Mouse (Mus musculus) hindbrain, embryonic 12.5 days (tissue): ENCODE results near the gene Gpr15. TPM values are rescaled to one million over a fixed set of nuclear protein-coding genes. Genes with fewer than 3 reads are reported as not detected.

Source experiments
- ATAC-seq: fragments of 200-750 bp; cut with Nextera tagmentation; 2 replicates; pipeline ENCODE4 v1.8.0; 2017; ENCODE audit warnings: moderate TSS enrichment; ENCODE audit not compliant: low FRiP score
- H3K27ac ChIP-seq: fragments of 300-500 bp; sonication (generic); 2 replicates; pipeline ENCODE4 v1.5.1; 2016; ENCODE audit warnings: mild to moderate bottlenecking
- H3K27me3 ChIP-seq: fragments of 300-500 bp; sonication (generic); 2 replicates; pipeline ENCODE4 v1.6.1; 2016; ENCODE audit warnings: mild to moderate bottlenecking
- H3K36me3 ChIP-seq: fragments of 300-500 bp; sonication (generic); 2 replicates; pipeline ENCODE4 v1.6.1; 2016; ENCODE audit warnings: mild to moderate bottlenecking
- H3K4me1 ChIP-seq: fragments of 300-500 bp; sonication (generic); 2 replicates; pipeline ENCODE4 v1.6.1; 2016
- H3K4me2 ChIP-seq: fragments of 300-500 bp; sonication (generic); replicated peaks from 2 replicates; pipeline ENCODE4 v1.6.1; 2016; ENCODE audit warnings: mild to moderate bottlenecking
- H3K4me3 ChIP-seq: fragments of 300-500 bp; sonication (generic); 2 replicates; pipeline ENCODE4 v1.5.1; 2016; ENCODE audit warnings: mild to moderate bottlenecking
- H3K9ac ChIP-seq: fragments of 300-500 bp; sonication (generic); 2 replicates; pipeline ENCODE4 v1.6.1; 2016; ENCODE audit warnings: mild to moderate bottlenecking, moderate library complexity
- H3K9me3 ChIP-seq: fragments of 300-500 bp; sonication (generic); replicated peaks from 2 replicates; pipeline ENCODE4 v1.6.1; 2016; ENCODE audit warnings: mild to moderate bottlenecking
- WGBS: fragments of 180-500 bp; shearing (Covaris S2); methylation state at CpG from one replicate; pipeline ENCODE4 v1.1.7; 2016; 5-methylcytosine and 5-hydroxymethylcytosine counted together
- polyA plus RNA-seq: library from polyadenylated mRNA; unstranded; fragments of >200 nt; fragmentation: Nextera tagmentation; extraction: Ambion mirVana; gene quantifications from 2 replicates; pipeline ENCODE4 v1.2.1, GENCODE M21; 2016

Gene Gpr15
- polyA plus RNA-seq, 1 experiment from 2014 or later = not detected

DNA sequence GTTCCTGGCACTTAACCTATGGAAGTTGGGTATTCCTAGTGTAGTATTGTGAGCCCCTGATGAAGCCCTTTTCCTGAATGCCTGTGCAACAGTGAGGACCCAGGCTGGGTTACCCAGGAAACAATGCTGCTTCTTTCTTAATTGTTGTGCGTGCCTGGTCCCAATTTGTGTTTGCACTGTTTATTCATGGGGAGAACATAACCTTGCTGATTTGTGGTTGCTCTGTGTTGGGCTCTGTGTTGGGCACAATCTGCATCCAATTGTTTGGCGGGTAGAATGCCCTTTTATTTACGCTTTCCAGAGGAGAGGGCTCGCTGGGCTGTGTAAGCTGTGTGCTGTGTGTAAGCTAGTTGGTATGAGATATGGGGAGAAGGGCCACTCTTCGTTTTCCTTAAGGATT lies 41.4 kb downstream of the Gpr15 start:
- no peak overlapping the region for H3K4me3 ChIP-seq
- H3K27me3 ChIP-seq = no peaks in the 10 kb centered on the region
- H3K9me3 ChIP-seq = no peaks in the 10 kb centered on the region
- no peak overlapping the region for H3K4me2 ChIP-seq
- H3K27ac ChIP-seq = no peak overlapping the region
- H3K9ac ChIP-seq = no peak overlapping the region
- 80% methylated on average over 5 of the region's 5 CpGs for WGBS
- no peaks in the 10 kb centered on the region for H3K4me1 ChIP-seq
- peaks cover 32% of the 10 kb centered on the region for H3K36me3 ChIP-seq
- ATAC-seq = no peak

DNA sequence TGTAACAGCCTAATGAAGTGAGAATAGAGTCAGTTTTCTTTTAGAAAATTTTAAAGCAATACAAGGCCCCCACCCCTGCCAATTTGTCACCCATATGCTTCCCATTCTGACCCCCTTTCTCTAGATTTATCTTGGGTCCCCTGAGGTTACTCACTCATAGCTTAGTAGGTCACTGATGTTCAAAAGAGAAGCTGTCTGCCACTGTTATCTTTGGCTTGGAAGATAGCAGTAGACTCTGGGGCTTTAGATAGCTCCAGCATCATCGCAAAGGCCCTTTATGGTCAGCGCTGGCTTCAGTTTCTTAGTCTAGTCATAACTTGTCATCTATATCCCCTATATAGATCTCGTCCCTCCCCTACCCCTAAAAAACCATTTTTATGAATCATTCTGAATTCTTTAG lies 42.2 kb downstream of the Gpr15 start:
- H3K27me3 ChIP-seq = no peaks in the 10 kb centered on the region
- 94% methylated on average over 3 of the region's 3 CpGs for WGBS
- no peak overlapping the region for H3K4me2 ChIP-seq
- peaks cover 32% of the 10 kb centered on the region for H3K36me3 ChIP-seq
- H3K9ac ChIP-seq = no peak overlapping the region
- ATAC-seq = no peak
- no peak overlapping the region for H3K27ac ChIP-seq
- 0 out of 2 replicates have a peak, but pooled peaks cover under 1% of the 10 kb centered on the region for H3K4me1 ChIP-seq
- H3K4me3 ChIP-seq = no peak overlapping the region
- no peaks in the 10 kb centered on the region for H3K9me3 ChIP-seq

DNA sequence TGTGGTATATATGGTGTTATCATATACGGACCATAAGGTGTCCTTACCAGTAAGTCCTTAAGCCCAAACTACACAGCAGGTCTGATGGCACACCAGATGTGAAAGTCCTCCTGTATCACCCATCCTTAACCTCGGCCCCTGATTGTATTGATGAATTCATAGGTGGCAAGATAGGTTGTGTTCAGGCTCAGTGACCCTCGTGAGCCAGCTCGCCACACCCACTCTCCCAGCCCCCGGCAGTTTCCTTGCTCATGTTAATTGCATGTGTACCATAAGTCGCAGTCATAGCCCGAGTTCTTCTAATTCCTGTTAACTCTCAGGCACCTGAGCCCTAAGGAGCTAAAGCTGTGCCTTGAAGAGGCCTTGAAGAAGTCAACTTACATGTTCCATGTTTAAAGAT lies 42.7 kb downstream of the Gpr15 start:
- Histone ChIP-seq H3K27ac (no peak overlapping the region), H3K27me3 (no peaks in the 10 kb centered on the region), H3K4me3 (no peak overlapping the region), H3K36me3 (peaks cover 32% of the 10 kb centered on the region), H3K9ac (no peak overlapping the region), H3K9me3 (no peaks in the 10 kb centered on the region), H3K4me1 (peaks cover 3% of the 10 kb centered on the region), H3K4me2 (no peak overlapping the region)
- no peak for ATAC-seq
- WGBS = 89% methylated on average over 7 of the region's 7 CpGs

DNA sequence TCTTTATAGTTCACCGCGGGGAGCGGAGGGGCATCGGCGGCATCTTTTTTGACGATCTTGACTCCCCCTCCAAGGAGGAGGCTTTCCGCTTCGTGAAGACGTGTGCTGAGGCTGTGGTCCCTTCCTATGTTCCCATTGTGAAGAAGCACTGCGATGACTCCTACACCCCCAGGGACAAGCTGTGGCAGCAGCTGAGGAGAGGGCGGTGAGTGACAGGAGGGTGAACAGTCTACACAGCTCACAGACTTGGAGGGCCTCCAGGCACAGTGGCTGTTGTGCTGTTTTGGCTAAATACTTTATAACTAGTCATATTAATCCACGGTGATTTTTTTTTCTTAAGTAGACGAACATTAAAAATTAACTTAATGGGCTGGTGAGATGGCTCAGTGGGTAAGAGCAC lies 43.6 kb downstream of the Gpr15 start:
- Histone ChIP-seq H3K27me3 (no peaks in the 10 kb centered on the region), H3K36me3 (peaks cover 32% of the 10 kb centered on the region), H3K9me3 (no peaks in the 10 kb centered on the region), H3K4me1 (peaks cover 8% of the 10 kb centered on the region), H3K27ac (no peak overlapping the region), H3K4me2 (no peak overlapping the region), H3K4me3 (no peak overlapping the region), H3K9ac (no peak overlapping the region)
- WGBS = 92% methylated on average over 13 of the region's 13 CpGs
- ATAC-seq = no peak

GRCm38 (mm10) chr16:58673811-58674410 lies 45.0 kb downstream of the Gpr15 start:
- H3K9ac ChIP-seq = no peak overlapping the region
- H3K4me2 ChIP-seq = no peak overlapping the region
- H3K27me3 ChIP-seq = no peaks in the 10 kb centered on the region
- H3K4me1 ChIP-seq = peaks cover 8% of the 10 kb centered on the region
- WGBS = 96% methylated on average over 15 of the region's 15 CpGs
- no peaks in the 10 kb centered on the region for H3K9me3 ChIP-seq
- ATAC-seq = no peak
- H3K36me3 ChIP-seq = peaks cover 32% of the 10 kb centered on the region
- no peak overlapping the region for H3K4me3 ChIP-seq
- no peak overlapping the region for H3K27ac ChIP-seq

GRCm38 (mm10) chr16:58672396-58672795 lies 46.5 kb downstream of the Gpr15 start:
- Histone ChIP-seq H3K36me3 (peaks cover 30% of the 10 kb centered on the region), H3K4me1 (peaks cover 8% of the 10 kb centered on the region), H3K9ac (no peak overlapping the region), H3K9me3 (no peaks in the 10 kb centered on the region), H3K4me3 (no peak overlapping the region), H3K27me3 (no peaks in the 10 kb centered on the region), H3K27ac (no peak overlapping the region), H3K4me2 (no peak overlapping the region)
- ATAC-seq = no peak
- WGBS = 95% methylated on average over 13 of the region's 13 CpGs

- no peak for ATAC-seq
- Histone ChIP-seq H3K4me1 (peaks cover 8% of the 10 kb centered on the region), H3K9me3 (no peaks in the 10 kb centered on the region), H3K4me2 (peak overlapping the region; percentile 75), H3K27me3 (no peaks in the 10 kb centered on the region), H3K9ac (no peak overlapping the region; the same call in 1 of the 2 replicates), H3K4me3 (peak overlapping the region; percentile 95), H3K27ac (no peak overlapping the region), H3K36me3 (peaks cover 25% of the 10 kb centered on the region)
- WGBS = 80% methylated on average over 8 of the region's 8 CpGs
Measured at GRCm38 (mm10) chr16:58671212-58671985, 47.5 kb downstream of the Gpr15 start.

GRCm38 (mm10) chr16:58670643-58671042 lies 48.2 kb downstream of the Gpr15 start:
- peaks cover 8% of the 10 kb centered on the region for H3K4me1 ChIP-seq
- peaks cover 20% of the 10 kb centered on the region for H3K36me3 ChIP-seq
- peak overlapping the region; percentile 87 for H3K27ac ChIP-seq
- peak overlapping the region; percentile 88 for H3K9ac ChIP-seq
- WGBS = under 1% methylated on average over 25 of the region's 25 CpGs
- H3K4me2 ChIP-seq = peak overlapping the region; percentile 75
- no peaks in the 10 kb centered on the region for H3K9me3 ChIP-seq
- peak; percentile 46 for ATAC-seq
- H3K27me3 ChIP-seq = no peaks in the 10 kb centered on the region
- peak overlapping the region; percentile 95 for H3K4me3 ChIP-seq

DNA sequence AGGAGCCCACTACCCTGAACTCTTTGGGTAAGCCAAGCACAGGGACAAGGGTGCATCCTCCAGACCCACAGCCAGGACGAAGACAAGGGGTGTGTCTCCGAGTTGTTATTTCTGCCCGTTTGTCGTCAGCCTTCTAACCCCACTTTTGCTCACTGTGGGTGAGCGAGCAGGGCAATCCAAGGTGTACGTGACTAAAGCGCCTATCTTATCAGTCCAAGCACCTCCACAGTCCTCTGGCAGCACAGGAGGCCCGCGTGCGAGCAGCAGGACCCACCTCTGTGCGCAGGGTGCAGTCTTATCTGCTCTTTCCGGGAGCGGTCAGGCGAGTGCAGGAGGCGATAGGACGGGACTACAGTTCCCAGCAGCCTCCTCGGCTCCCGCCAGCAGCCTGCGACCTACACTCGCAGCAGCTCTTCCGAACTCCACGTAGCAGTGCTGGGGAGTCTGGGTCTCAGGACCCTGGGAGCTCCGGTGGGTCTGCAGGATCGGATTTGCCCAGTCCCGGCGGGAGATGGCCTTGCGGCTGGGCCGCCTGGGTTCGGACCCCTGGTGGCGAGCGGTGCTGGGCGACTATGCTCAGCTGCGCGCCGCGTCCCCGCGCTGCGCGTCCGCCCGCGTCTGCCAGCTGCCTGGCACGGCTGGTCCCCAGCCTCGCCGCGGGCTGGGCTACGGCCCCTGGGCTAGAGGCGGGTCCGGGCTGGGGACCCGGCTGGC lies 48.8 kb downstream of the Gpr15 start, which contains the start of gene Cpox:
Gene Cpox (plus strand): TSS at position 376 of the 714 bp plus-strand sequence.
- ATAC-seq = peak; percentile 100
- Histone ChIP-seq H3K27ac (peak within 1 kb of the TSS; percentile 87), H3K4me1 (peaks cover 8% of the 10 kb centered on the region), H3K36me3 (peaks cover 16% of the 10 kb centered on the region), H3K4me2 (peak within 1 kb of the TSS; percentile 75), H3K9me3 (no peaks in the 10 kb centered on the region), H3K9ac (peak within 1 kb of the TSS; percentile 88), H3K4me3 (peak within 1 kb of the TSS; percentile 95), H3K27me3 (no peaks in the 10 kb centered on the region)
- WGBS = under 1% methylated on average over 46 of the region's 51 CpGs

DNA sequence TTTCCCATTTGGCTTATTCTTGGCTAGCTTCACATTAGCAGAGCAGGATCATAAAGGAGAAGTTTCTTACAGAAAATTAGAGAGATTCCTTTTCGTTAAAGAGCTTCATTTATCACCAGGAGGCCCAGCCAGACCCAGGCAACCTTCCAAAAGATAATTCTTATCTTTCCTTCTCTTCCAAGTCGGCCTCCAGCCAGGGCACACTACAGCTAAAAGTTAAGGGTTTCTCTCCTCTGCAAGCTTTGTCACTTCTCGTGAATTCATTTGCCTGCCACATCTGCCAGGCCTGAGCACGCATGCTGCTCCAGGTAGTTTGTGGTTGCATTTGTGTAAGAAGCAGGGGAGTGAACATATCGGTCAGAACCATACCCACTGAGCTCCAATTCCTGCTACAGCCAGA lies 49.6 kb downstream of the Gpr15 start:
- ATAC-seq = no peak
- no peak overlapping the region for H3K27ac ChIP-seq

GRCm38 (mm10) chr16:58668586-58668985 lies 50.3 kb downstream of the Gpr15 start:
- Histone ChIP-seq H3K27me3 (no peaks in the 10 kb centered on the region), H3K4me3 (no peak overlapping the region), H3K4me2 (no peak overlapping the region), H3K36me3 (peaks cover 2% of the 10 kb centered on the region; the same call in 1 of the 2 replicates), H3K9ac (no peak overlapping the region), H3K4me1 (peaks cover 8% of the 10 kb centered on the region), H3K9me3 (no peaks in the 10 kb centered on the region), H3K27ac (no peak overlapping the region)
- ATAC-seq = no peak
- 82% methylated on average over 3 of the region's 3 CpGs for WGBS

More for the DNA sequence above, 49.6 kb downstream of the Gpr15 start:
- Histone ChIP-seq H3K9ac (no peak overlapping the region), H3K4me2 (peak overlapping the region; percentile 75), H3K4me3 (no peak overlapping the region), H3K36me3 (peaks cover 8% of the 10 kb centered on the region), H3K27me3 (no peaks in the 10 kb centered on the region), H3K9me3 (no peaks in the 10 kb centered on the region), H3K4me1 (peaks cover 8% of the 10 kb centered on the region)
- 64% methylated on average over 5 of the region's 5 CpGs for WGBS
